Mouse (Mus musculus): ENCODE measurements around the gene Mesd. TPM values are rescaled to one million over a fixed set of nuclear protein-coding genes. Genes with fewer than 3 reads are reported as not detected.

The Mesd gene
- polyA plus RNA-seq (2014; fragmentation: Illumina TruSeq; extraction: RNeasy Lipid Tissue Mini Kit (QIAGEN cat#74804)) = 44.5 TPM

DNA sequence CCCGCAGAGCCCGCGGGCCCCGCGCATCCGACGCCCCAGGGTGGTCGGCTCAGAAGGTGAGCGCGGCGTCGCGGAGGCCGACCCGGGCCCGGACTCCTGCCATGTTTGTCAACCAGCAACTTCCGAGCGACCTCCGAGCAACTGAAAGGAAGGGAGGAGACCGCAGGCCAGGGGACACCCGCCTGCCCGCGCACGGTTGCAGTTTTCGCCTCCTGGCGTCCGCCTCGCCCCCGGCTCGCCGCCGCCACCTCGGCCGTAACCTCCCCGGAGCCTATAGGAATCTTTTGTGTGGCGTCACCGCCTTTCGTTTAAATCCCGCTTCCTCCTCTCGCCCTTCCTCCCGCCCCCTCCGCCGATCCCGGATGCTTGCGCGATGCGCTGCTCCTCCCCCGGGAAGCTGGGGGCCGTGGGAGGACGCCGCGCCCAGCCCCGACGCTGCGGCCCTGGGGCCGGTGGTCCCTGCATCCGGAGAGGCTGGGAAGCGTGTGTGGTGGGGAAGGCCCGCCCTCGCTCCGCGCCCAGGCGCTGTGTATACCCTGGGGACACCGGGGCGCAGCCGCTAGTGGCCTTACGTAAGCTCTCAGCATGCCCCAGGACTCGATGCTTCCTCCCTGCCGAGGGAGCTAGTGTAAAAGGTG is at the start of gene Mesd, which contains the start of gene Tlnrd1:
TSS of gene Mesd (plus strand) at position 446 of the 638 bp plus-strand sequence.
TSS of gene Tlnrd1 (minus strand) at position 285 of the 638 bp plus-strand sequence.

Other genes starting within 250 kb of the Mesd start
- 2.0 TPM for gene Il16, start 138.7 kb upstream of the Mesd start, polyA plus RNA-seq (2014; fragmentation: Illumina TruSeq; extraction: RNeasy Lipid Tissue Mini Kit (QIAGEN cat#74804))
- 6.8 TPM for gene Cfap161, start 89.6 kb upstream of the Mesd start, polyA plus RNA-seq (2014; fragmentation: Illumina TruSeq; extraction: RNeasy Lipid Tissue Mini Kit (QIAGEN cat#74804))
- 11.6 TPM for gene Tlnrd1, start 161 bp upstream of the Mesd start, polyA plus RNA-seq (2014; fragmentation: Illumina TruSeq; extraction: RNeasy Lipid Tissue Mini Kit (QIAGEN cat#74804))
- gene Cemip, start 202.0 kb downstream of the Mesd start, polyA plus RNA-seq (2014; fragmentation: Illumina TruSeq; extraction: RNeasy Lipid Tissue Mini Kit (QIAGEN cat#74804)) = 8.7 TPM

All from ovary, adult 10 weeks (tissue).